Mouse (Mus musculus): ENCODE data around the gene Hdac9.

DNA sequence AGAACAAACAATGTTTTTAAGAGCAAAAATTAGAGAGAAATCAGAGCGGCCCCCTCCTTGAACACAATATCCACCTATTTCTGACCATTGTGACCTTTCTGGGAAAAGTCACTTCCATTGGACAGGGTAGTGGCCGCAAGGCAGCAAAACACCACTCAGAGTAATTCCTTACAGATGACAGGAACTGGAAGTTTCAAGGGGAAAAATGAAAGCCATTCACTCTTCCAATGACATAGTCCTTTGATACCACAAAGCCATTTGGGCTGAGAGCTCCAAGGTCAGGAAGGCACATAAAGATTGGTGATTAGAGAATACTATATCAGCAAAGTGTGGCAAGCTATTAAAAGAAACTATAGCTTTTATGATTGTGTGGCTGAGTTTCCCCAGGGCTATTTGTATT lies 574.1 kb downstream of the Hdac9 start:
- TF ChIP-seq POLR2A (IDR thresholded peaks at IDR 0.05; ENCODE audit: borderline replicate concordance, control insufficient read depth, low read depth, low read length) (no peak), CTCF (IDR thresholded peaks at IDR 0.05; ENCODE audit: control insufficient read depth, insufficient read depth, low read length) (no peak)
